Mouse (Mus musculus) gastrocnemius, adult 18-20 months (tissue): ENCODE measurements around the gene Il23a. TPM values are rescaled to one million over a fixed set of nuclear protein-coding genes. Genes with fewer than 3 reads are reported as not detected.
"Not testable (repeated sequence)": the region's sequence is repeated elsewhere in the genome, so short reads cannot be mapped to it uniquely, and the experiment has no call there.

Source experiments
- DNase-seq: peaks from one replicate; pipeline ENCODE4 v3.0.0; 2021; ENCODE audit warnings: low spot score
- total RNA-seq, 2 experiments: library from RNA; stranded (reverse); gene quantifications; 2 replicates each; pipeline ENCODE4 v1.2.3; 2021

Il23a gene
- total RNA-seq, 2 experiments from 2014 or later: not detected

DNA sequence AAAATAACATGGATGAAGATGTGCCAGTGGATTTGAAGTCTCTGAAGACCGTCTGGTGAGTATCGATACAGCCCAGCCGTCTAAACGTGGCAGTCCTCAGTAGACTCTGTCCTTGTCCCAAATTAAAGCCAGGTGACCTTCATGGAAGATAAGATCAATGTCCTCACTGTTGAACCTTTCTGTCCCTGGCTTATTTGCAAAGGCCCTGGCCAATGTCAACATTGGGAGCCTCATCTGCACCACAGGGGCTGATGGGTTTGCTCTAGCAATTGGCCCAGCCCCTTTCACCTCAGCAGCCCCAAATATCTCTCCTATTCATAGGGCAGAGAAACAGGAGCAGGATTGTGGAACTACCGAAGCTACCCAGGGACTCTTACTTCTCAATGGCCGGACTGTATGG, 30.2 kb downstream of the Il23a start, which contains the start of gene Apof:
Gene Apof (plus strand): TSS at position 301 of the 400 bp plus-strand sequence.
- no peak for DNase-seq

DNA sequence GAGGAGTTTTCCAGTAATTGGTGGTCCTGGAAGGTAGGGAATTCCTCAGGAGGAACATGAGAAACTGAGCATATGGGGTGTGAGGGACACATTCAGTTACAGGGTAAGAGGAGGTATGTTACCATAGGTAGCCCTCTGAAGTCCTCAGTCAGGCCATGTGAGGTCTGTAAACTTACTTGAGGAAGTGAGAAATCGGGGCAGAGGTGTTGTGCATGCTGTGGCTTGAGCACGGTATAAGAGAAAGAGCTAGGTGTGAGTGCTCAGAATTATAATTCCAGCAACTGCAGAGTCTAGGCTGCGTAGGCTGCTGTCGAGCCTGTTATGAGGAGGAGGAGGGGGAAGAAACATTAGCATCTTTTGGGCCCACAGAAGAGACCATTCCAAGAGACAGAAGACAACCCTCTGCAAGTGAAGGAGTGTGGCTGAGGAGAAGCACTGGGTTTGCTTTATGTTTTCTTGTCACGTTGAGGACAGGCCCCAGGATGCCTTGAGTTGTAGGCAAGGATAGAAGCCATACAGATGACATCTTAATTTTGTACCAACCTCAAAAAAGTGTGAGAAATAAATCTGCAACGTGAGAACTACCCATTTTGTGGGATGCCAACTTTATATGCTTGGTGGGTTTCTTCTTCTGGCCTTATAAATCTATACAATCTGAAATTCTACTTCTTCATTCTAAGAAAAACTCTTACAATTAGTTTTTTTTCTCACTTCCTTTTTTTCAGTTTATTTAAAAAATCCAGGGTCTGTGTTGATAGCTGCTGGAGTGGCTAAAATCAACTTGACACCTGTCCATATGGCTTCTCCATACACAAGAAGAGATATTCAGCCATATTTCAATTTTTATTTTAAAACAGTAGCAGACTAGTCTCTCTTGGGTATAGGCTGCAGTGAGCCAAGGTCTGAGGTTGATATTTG, 34.9 kb downstream of the Il23a start:
- DNase-seq: no peak

DNA sequence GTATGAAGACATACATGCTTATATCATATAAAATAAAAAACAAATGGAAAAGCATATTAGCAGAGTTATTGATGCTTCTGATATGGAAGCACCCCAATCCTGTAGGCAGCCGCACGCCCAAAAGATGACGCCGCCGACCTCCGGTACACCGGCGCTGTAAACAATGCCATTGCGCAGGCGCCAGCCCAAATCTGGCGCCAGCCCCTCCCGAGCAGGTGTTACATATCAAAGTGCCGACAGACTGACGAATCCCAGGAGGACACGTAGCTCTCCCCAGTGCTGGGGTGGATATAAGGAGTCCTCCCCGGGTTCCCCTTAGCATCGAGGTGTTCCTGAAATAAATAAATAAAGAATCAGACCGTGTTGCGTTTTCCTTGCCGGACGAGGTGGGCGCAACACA, 36.3 kb downstream of the Il23a start:
- DNase-seq: no peak

DNA sequence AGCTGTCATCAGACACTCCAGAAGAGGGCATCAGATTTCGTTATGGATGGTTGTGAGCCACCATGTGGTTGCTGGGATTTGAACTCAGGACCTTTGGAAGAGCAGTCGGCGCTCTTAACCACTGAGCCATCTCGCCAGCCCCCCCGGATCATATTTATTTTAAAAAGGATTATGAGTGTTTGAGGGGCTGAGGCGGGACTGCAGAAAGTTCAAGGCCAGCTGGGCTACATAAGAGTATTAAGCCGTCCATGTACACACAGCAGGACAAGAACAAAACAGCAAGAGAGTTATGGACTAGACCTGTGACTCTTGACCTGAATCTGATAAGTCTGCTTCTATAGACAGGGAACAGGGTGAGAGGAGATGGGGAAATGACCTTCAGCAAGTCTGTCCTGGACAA, 38.2 kb downstream of the Il23a start:
- DNase-seq: not testable (repeated sequence)

DNA sequence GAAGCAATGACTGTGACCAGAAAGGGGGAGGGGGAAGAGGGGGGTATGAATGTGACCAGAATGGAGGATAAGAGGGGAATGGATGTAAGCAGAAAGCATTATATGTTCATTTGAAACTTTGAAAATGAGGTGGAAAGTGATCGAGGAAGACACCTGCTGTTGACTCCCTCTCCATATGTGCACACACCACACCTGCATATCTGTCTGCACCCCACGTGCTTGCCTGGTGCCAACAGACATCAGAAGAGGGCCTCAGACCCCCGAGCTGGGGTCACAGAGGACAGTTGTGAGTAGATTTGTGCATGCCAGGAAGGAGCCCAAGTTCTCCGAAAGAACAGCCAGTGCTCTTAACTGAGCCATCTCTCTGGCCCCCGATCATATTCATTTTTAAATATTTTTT, 38.6 kb downstream of the Il23a start:
- no peak for DNase-seq

DNA sequence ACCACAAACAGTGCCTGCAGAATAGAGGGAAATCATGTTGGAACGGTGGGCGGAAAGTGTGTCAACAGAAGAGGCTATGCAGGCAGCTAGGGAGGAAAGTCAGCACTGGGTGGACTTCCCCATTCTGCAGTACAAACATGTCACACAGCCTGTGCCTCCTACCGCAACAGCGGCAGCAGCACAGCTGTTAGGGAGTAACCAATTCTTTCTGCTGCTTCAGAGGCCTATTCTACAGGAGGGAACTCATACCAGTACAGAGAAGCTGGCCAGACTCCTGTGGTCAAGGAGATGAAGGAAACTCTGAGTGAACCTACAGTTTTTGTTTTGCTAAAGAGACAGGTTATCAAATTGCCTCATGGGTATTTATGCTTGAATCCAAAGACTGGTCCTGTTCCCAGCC, 39.6 kb downstream of the Il23a start:
- no peak for DNase-seq

DNA sequence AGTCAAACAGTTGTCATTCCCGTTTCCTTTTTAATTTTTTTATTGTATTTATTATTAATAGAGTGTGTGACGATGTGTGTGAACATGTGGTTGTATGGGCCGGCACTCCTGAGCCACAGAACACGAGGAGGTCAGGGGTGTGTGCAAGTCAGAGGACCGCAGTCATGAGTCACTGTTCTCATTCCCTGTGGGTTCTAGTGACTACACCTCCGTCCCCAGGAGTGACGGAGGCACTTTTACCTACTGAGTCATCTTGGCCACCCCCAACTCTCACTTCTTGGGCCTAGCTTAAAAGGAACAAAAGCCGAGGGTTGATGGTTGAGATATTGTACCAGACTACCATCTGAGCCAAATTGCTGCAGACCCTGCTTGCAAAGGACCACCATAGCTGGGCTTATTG, 42.2 kb downstream of the Il23a start:
- no peak for DNase-seq

DNA sequence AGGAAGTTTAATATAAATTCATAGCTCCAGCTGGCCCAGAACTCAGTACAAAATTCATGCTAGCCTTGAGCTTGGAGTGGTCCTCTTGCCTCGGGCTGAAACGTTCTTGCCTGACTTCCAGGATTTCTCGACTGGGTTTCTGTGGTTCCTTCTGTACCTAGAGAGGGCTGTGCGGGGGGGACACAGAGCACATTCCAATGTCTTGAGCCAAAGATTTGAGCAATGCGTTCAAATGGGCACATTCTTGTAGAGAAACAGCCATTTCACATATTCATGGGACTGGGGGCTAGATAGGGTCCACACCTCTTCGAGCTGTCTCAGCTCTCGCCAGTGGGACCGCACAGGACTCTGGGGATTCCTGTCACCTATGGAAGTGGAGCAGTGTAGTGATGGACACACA, 42.6 kb downstream of the Il23a start:
- DNase-seq: no peak

DNA sequence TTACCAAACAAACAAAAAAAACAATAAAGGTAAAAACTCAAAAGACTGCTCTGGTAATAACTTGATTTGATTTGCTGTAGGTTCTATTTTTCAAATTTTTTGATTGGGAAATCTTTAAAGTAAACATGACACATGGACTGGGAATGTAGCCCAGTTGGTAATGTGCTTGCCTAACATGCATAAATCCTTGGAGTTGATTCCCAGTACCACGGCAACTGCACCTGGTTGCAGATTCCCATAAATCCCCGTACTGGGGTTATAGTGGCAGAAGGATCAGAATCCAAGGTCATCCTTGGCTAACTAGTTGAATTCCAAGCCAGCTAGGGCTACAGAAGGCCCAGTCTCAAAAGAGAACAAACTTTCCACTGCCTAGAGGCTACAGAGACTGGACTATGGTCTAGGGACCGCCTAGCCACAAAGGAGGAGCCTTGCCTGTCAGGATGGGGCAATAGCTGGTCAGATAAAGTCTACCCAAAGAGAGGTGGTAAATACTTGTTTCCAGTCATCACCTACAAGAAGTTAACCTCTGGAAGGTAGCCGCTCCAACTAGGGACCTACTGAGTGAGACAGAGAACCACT, 44.8 kb downstream of the Il23a start, which contains the start of gene Apon:
Gene Apon (plus strand): TSS at position 420 of the 579 bp plus-strand sequence.
- DNase-seq: no peak

DNA sequence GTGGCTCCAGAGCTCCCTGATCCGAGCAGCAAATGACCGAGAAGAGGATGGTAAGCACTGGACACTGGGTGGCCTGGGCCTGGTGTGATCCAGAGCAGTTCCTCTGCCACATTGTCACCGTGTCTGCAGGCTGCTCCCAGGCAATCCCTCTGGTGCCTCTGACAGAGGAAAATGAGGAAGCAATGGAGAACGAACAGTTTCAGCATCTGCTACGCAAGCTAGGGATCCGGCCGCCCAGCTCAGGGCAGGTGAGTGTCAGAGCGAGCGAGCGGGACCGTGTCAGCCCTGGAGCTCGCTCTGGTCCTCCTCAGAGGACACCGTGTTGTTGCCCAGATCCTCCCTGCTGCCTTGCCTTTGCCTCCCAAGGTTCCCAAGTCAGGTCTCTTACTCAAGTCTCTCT, 48.0 kb downstream of the Il23a start:
- no peak for DNase-seq

DNA sequence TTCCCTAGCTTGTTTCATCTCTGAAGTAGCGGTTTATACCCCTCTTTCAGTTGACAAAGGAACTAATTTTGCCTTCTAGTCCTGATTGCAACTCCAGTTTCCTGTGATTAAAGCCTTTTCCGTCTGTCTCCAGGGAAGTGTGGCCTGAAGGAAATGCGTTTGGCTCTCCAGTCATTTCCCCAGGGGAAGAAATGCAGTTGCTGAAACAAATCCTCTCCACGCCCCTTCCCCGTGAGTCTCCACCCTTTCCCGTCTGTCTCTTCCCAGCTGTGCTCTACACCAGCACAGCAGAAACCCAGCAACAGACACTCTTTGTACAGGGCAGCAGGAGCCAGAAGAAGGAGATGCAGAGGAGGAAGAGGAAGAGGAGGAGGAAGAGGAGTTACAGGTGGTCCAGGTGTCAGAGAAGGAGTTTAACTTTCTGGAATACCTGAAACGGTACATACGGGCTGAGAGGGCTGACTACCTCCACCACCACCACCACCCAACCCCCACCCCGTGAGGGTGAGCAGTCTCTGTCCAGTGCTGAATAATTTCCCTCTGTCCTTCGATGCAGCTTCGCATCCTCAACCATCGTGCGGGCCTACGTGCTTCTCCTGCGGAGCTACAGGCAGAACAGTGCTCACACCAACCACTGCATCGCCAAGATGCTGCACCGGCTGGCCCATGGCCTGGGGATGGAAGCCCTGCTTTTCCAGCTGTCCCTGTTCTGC, 51.4 kb downstream of the Il23a start:
- DNase-seq: peak; percentile 62

Other genes with a start within 250 kb of the Il23a start
- 10 to 100 TPM; 72.1 to 87.9 TPM for gene Ptges3, start 239.8 kb downstream of the Il23a start, total RNA-seq
- gene Atp5b, start 215.5 kb downstream of the Il23a start, total RNA-seq: 1,000 to 10,000 TPM; 3,383 to 3,450 TPM
- gene Baz2a, start 207.2 kb downstream of the Il23a start, total RNA-seq: 10 to 100 TPM; 12.4 to 13.9 TPM
- 10 to 100 TPM; 61.7 to 69.1 TPM for gene Rbms2, start 118.5 kb downstream of the Il23a start, total RNA-seq
- under 1 TPM; 0.43 TPM for gene Gls2, start 104.3 kb downstream of the Il23a start, total RNA-seq
- gene Spryd4, start 86.9 kb downstream of the Il23a start, total RNA-seq: 10 to 100 TPM; 33.0 to 34.6 TPM
- not detected for gene Mip, start 72.9 kb downstream of the Il23a start, total RNA-seq
- gene Timeless, start 66.7 kb downstream of the Il23a start, total RNA-seq: 1 to 10 TPM; 2.1 to 3.2 TPM
- under 1 TPM in 1 of 2 experiments, not detected in 1; 0.21 TPM for gene Apon, start 44.7 kb downstream of the Il23a start, total RNA-seq
- under 1 TPM in 1 of 2 experiments, not detected in 1; 0.28 TPM for gene Apof, start 30.1 kb downstream of the Il23a start, total RNA-seq
- 1 to 10 TPM; 2.7 to 5.2 TPM for gene Stat2, start 28.2 kb downstream of the Il23a start, total RNA-seq
- 1 to 10 TPM; 3.3 to 3.7 TPM for gene Pan2, start 4.6 kb upstream of the Il23a start, total RNA-seq
- gene Cnpy2, start 23.7 kb upstream of the Il23a start, total RNA-seq: 10 to 100 TPM; 46.4 to 48.3 TPM
- gene Cs, start 39.0 kb upstream of the Il23a start, total RNA-seq: 100 to 1,000 TPM; 561 to 590 TPM
- gene Coq10a, start 70.2 kb upstream of the Il23a start, total RNA-seq: 100 to 1,000 TPM; 388 to 467 TPM
- gene Ankrd52, start 78.4 kb upstream of the Il23a start, total RNA-seq: 10 to 100 TPM; 44.5 to 47.0 TPM
- gene Slc39a5, start 102.5 kb upstream of the Il23a start, total RNA-seq: not detected
- 10 to 100 TPM; 61.0 to 65.2 TPM for gene Nabp2, start 112.7 kb upstream of the Il23a start, total RNA-seq
- gene Rnf41, start 112.9 kb upstream of the Il23a start, total RNA-seq: 10 to 100 TPM; 12.7 to 13.2 TPM
- 10 to 100 TPM; 44.1 to 49.5 TPM for gene Smarcc2, start 160.5 kb upstream of the Il23a start, total RNA-seq
- gene Myl6, start 195.4 kb upstream of the Il23a start, total RNA-seq: 100 to 1,000 TPM; 150 to 187 TPM
- 10 to 100 TPM in 1 of 2 experiments, 1 to 10 TPM in 1; 9.0 to 28.2 TPM for gene Myl6b, start 199.9 kb upstream of the Il23a start, total RNA-seq
- gene Esyt1, start 227.1 kb upstream of the Il23a start, total RNA-seq: 10 to 100 TPM; 12.3 to 15.3 TPM
- 1 to 10 TPM; 4.6 to 8.3 TPM for gene Zc3h10, start 249.0 kb upstream of the Il23a start, total RNA-seq